Comparison of ENCODE assay signal across 26 mouse cellular contexts in genomic region chr15:85204383-85204782, GRCm38 (mm10). TPM values are rescaled to one million over a fixed set of nuclear protein-coding genes. Genes with fewer than 3 reads are reported as not detected.
DNase-seq lines count a peak whose midpoint lies in the region; ATAC-seq and TF ChIP-seq lines count a peak whose summit lies in the region.
"Had no signal": no experiment of that assay in that cellular context is flagged by ENCODE, and none has a peak within 500 bp of the region (broad histone marks: within the 10 kb centered on the region; RNA-seq: fewer than 3 reads in every experiment).

No protein-coding gene starts in this region.

- ATAC-seq in forebrain, postnatal 0 days: no peak
- ATAC-seq in limb, embryonic 13.5 days (ENCODE audit: low FRiP score, low read depth): peak; percentile 30; the same call in 1 of the 2 replicates
- ATAC-seq: CD4-positive, CD25-positive, alpha-beta regulatory T cell, adult 4 months; forebrain, embryonic 15.5 days; hindbrain, postnatal 0 days; inflammation-experienced regulatory T-cells, adult 6 months; intestine, postnatal 0 days had no signal

- no peak overlapping the region for H3K4me3 ChIP-seq in forebrain, embryonic 10.5 days
- no peak overlapping the region for H3K4me3 ChIP-seq in forebrain, postnatal 0 days (ENCODE audit: low read depth, low read length)
- no peak overlapping the region for H3K4me3 ChIP-seq in embryonic facial prominence, embryonic 10.5 days
- H3K4me3 ChIP-seq in limb, embryonic 13.5 days: no peak overlapping the region
- H3K4me3 ChIP-seq: forebrain, embryonic 12.5 days; forebrain, embryonic 15.5 days; heart, adult 2 months; heart, embryonic 10.5 days; heart, embryonic 13.5 days had no signal

- peaks cover 8% of the 10 kb centered on the region for H3K36me3 ChIP-seq in forebrain, embryonic 10.5 days (replicated peaks)
- H3K36me3 ChIP-seq in forebrain, postnatal 0 days (ENCODE audit: insufficient read depth): no peaks in the 10 kb centered on the region
- peaks cover 11% of the 10 kb centered on the region for H3K36me3 ChIP-seq in embryonic facial prominence, embryonic 10.5 days (replicated peaks)
- peaks cover 5% of the 10 kb centered on the region for H3K36me3 ChIP-seq in limb, embryonic 13.5 days
- H3K36me3 ChIP-seq: forebrain, embryonic 15.5 days had no signal

- DNase-seq in forebrain, embryonic 10.5 days (ENCODE audit: extremely low spot score, low spot score): no peak
- DNase-seq in forebrain, postnatal 0 days: no peak
- no peak for DNase-seq in embryonic facial prominence, embryonic 10.5 days (ENCODE audit: low spot score)
- DNase-seq in thymus, postnatal 25 days: no peak
- DNase-seq in natural killer cell, adult 2 months (ENCODE audit: low spot score in 2 of 2): no peak
- DNase-seq: adrenal gland, adult 2 months; adrenal gland, postnatal 14 days; cerebellum, adult 11 months; cerebellum, adult 2 months; cerebellum, adult 9-11 months; cerebellum, postnatal 25 days; gastrocnemius, postnatal 10 days; gastrocnemius, postnatal 36 days; heart, adult 2 months; heart, postnatal 14 days; heart, postnatal 4 days had no signal

- H3K9ac ChIP-seq in forebrain, postnatal 0 days: no peak overlapping the region
- no peak overlapping the region for H3K9ac ChIP-seq in limb, embryonic 13.5 days
- H3K9ac ChIP-seq: forebrain, embryonic 12.5 days; forebrain, embryonic 15.5 days; heart, embryonic 13.5 days; hindbrain, embryonic 14.5 days had no signal

- no peak for TF ChIP-seq CTCF in forebrain, postnatal 0 days (IDR thresholded peaks at IDR 0.05; ENCODE audit: low read depth)

- H3K9me3 ChIP-seq in forebrain, embryonic 10.5 days: peaks cover 5% of the 10 kb centered on the region
- H3K9me3 ChIP-seq in forebrain, postnatal 0 days (ENCODE audit: low read length): no peaks in the 10 kb centered on the region
- H3K9me3 ChIP-seq in embryonic facial prominence, embryonic 10.5 days: peaks cover 3% of the 10 kb centered on the region
- peaks cover 4% of the 10 kb centered on the region; the same call in 1 of the 2 replicates for H3K9me3 ChIP-seq in limb, embryonic 13.5 days
- H3K9me3 ChIP-seq: forebrain, embryonic 15.5 days; heart, embryonic 10.5 days had no signal

- peaks cover 68% of the 10 kb centered on the region for H3K4me1 ChIP-seq in forebrain, embryonic 10.5 days
- peaks cover 4% of the 10 kb centered on the region; the same call in 1 of the 2 replicates for H3K4me1 ChIP-seq in forebrain, postnatal 0 days (ENCODE audit: insufficient read depth)
- H3K4me1 ChIP-seq in embryonic facial prominence, embryonic 10.5 days: peaks cover 64% of the 10 kb centered on the region
- H3K4me1 ChIP-seq in limb, embryonic 13.5 days: peaks cover 49% of the 10 kb centered on the region

- WGBS in forebrain, embryonic 10.5 days: 47% methylated on average over 8 of the region's 8 CpGs
- WGBS in forebrain, postnatal 0 days: 59% methylated on average over 8 of the region's 8 CpGs
- WGBS in embryonic facial prominence, embryonic 10.5 days: 40% methylated on average over 8 of the region's 8 CpGs
- 41% methylated on average over 8 of the region's 8 CpGs for WGBS in limb, embryonic 13.5 days

- peak overlapping the region; percentile 41; the same call in 1 of the 2 replicates for H3K27ac ChIP-seq in forebrain, embryonic 10.5 days
- no peak overlapping the region for H3K27ac ChIP-seq in forebrain, postnatal 0 days (ENCODE audit: low read depth, low read length)
- peak overlapping the region; percentile 37 for H3K27ac ChIP-seq in embryonic facial prominence, embryonic 10.5 days (replicated peaks)
- H3K27ac ChIP-seq in limb, embryonic 13.5 days: peak overlapping the region; percentile 48; the same call in 1 of the 2 replicates
- H3K27ac ChIP-seq: forebrain, embryonic 12.5 days; forebrain, embryonic 15.5 days; heart, adult 2 months; heart, embryonic 13.5 days; hindbrain, embryonic 14.5 days; hindbrain, postnatal 0 days had no signal

- peaks cover 52% of the 10 kb centered on the region for H3K27me3 ChIP-seq in forebrain, embryonic 10.5 days (ENCODE audit: poor library complexity, severe bottlenecking)
- H3K27me3 ChIP-seq in forebrain, postnatal 0 days (ENCODE audit: insufficient read depth, low read length): no peaks in the 10 kb centered on the region
- H3K27me3 ChIP-seq in embryonic facial prominence, embryonic 10.5 days (replicated peaks; ENCODE audit: low read depth, poor library complexity, severe bottlenecking): peaks cover 33% of the 10 kb centered on the region
- H3K27me3 ChIP-seq in limb, embryonic 13.5 days: no peaks in the 10 kb centered on the region
- H3K27me3 ChIP-seq: forebrain, embryonic 15.5 days had no signal

- H3K4me2 ChIP-seq in forebrain, postnatal 0 days (ENCODE audit: low read depth): no peak overlapping the region
- H3K4me2 ChIP-seq in limb, embryonic 13.5 days (replicated peaks): no peak overlapping the region
- H3K4me2 ChIP-seq: forebrain, embryonic 12.5 days; forebrain, embryonic 15.5 days; heart, embryonic 13.5 days; hindbrain, embryonic 14.5 days had no signal

RNA-seq across cellular contexts. Expression of gene Fbln1, which starts 1.4 kb away (rescaled TPM):
- polyA plus RNA-seq in forebrain, embryonic 10.5 days (2016; fragmentation: Nextera tagmentation; extraction: Ambion mirVana): 154 and 157 TPM in 2 replicates
- total RNA-seq in forebrain, postnatal 0 days (2014; rRNA removed): 38.2 and 60.3 TPM in 2 replicates
- 47.1 and 50.9 TPM in 2 replicates for polyA plus RNA-seq in forebrain, postnatal 0 days (2015; fragmentation: Nextera tagmentation; extraction: Ambion mirVana)
- polyA plus RNA-seq in embryonic facial prominence, embryonic 10.5 days (2016; fragmentation: Nextera tagmentation; extraction: Ambion mirVana): 198 and 207 TPM in 2 replicates
- polyA plus RNA-seq in limb, embryonic 13.5 days (2015; fragmentation: Nextera tagmentation; extraction: Ambion mirVana): 217 and 232 TPM in 2 replicates
- polyA plus RNA-seq: CD4-positive, CD25-positive, alpha-beta regulatory T cell, adult 4 months; inflammation-experienced regulatory T-cells, adult 6 months had no signal
